Mouse (Mus musculus) G1E (cell line): Measurements from ENCODE around the gene Mief1.

ENCODE experiments used
- CTCF ChIP-seq: IDR thresholded peaks from 2 replicates; pipeline ENCODE4 v1.5.1; 2012; ENCODE audit warnings: low read depth, low read length, inconsistent platforms, mixed read lengths
- GATA1 ChIP-seq: IDR thresholded peaks from 2 replicates; pipeline ENCODE4 v1.6.1; 2012; ENCODE audit warnings: borderline replicate concordance, low read length, inconsistent platforms, mixed read lengths
- GATA2 ChIP-seq: IDR thresholded peaks from 2 replicates; pipeline ENCODE4 v1.6.1; 2012; ENCODE audit warnings: low read depth, low read length, inconsistent platforms, borderline replicate concordance
- POLR2AphosphoS5 ChIP-seq: IDR thresholded peaks from 2 replicates; pipeline ENCODE4 v1.6.1; 2012; ENCODE audit warnings: low read depth, low read length, inconsistent platforms; ENCODE audit not compliant: insufficient replicate concordance
- TAL1 ChIP-seq: conservative IDR thresholded peaks from 2 replicates; pipeline ENCODE4 v1.6.1; 2012; ENCODE audit warnings: low read depth, low read length, inconsistent platforms, mixed read lengths

- no peak for TF ChIP-seq CTCF
- no peak for TF ChIP-seq TAL1
- TF ChIP-seq POLR2AphosphoS5, result no peak
- no peak for TF ChIP-seq GATA1
- TF ChIP-seq GATA2, result no peak
These were observed 25.4 kb upstream of the Mief1 start for GRCm38 (mm10) chr15:80208446-80208845.
